Mouse (Mus musculus) thymus, adult 2 months (tissue): Measurements from ENCODE around the gene Gm10073.

Experiments
- CTCF ChIP-seq: fragments of 200-500 bp; IDR thresholded peaks from 2 replicates; pipeline ENCODE4 v1.5.1; 2012; ENCODE audit warnings: mild to moderate bottlenecking, control low read depth, low read length, moderate library complexity, borderline replicate concordance; ENCODE audit not compliant: control insufficient read depth, poor library complexity, insufficient read depth; ENCODE audit errors: extremely low read depth
- POLR2A ChIP-seq: fragments of 200-500 bp; IDR thresholded peaks from 2 replicates; pipeline ENCODE4 v1.6.1; 2012; ENCODE audit warnings: mild to moderate bottlenecking, low read length, control low read depth, moderate library complexity; ENCODE audit not compliant: control insufficient read depth, poor library complexity, insufficient read depth; ENCODE audit errors: extremely low read depth

- TF ChIP-seq CTCF (no peak), POLR2A (no peak)
These were observed 34.1 kb downstream of the Gm10073 start for GRCm38 (mm10) chr8:106539193-106539592.
